In genomic region chr4:123292390-123292789, GRCm38 (mm10) we compare ENCODE assay signal across 35 mouse cellular contexts. TPM values are rescaled to one million over a fixed set of nuclear protein-coding genes. Genes with fewer than 3 reads are reported as not detected.
"Had no signal": no experiment of that assay in that cellular context is flagged by ENCODE, and none has a peak within 500 bp of the region (broad histone marks: within the 10 kb centered on the region; RNA-seq: fewer than 3 reads in every experiment).

No protein-coding gene starts in this region.

- H3K27ac ChIP-seq: embryonic facial prominence, embryonic 10.5 days; embryonic facial prominence, embryonic 12.5 days; embryonic facial prominence, embryonic 13.5 days; embryonic facial prominence, embryonic 15.5 days; forebrain, embryonic 10.5 days; forebrain, embryonic 12.5 days; forebrain, embryonic 13.5 days; forebrain, embryonic 15.5 days; heart, adult 2 months had no signal

- H3K4me1 ChIP-seq: embryonic facial prominence, embryonic 12.5 days; embryonic facial prominence, embryonic 15.5 days; forebrain, embryonic 12.5 days; forebrain, embryonic 13.5 days; forebrain, embryonic 15.5 days had no signal

- H3K27me3 ChIP-seq: embryonic facial prominence, embryonic 12.5 days; embryonic facial prominence, embryonic 13.5 days; embryonic facial prominence, embryonic 15.5 days; forebrain, embryonic 12.5 days; forebrain, embryonic 13.5 days; forebrain, embryonic 15.5 days had no signal

- DNase-seq: cerebellum, adult 2 months; cerebellum, adult 8-10 months; cerebellum, adult 9-10 months; cerebellum, adult 9-11 months; cerebellum, postnatal 10 days; cerebellum, postnatal 14 days; cerebellum, postnatal 25 days; cerebellum, postnatal 36 days; embryo, embryonic 11 days; forebrain, postnatal 0 days; gastrocnemius, postnatal 10 days; gastrocnemius, postnatal 14 days; gastrocnemius, postnatal 25 days; gastrocnemius, postnatal 36 days; heart, adult 2 months had no signal

- H3K9me3 ChIP-seq: embryonic facial prominence, embryonic 10.5 days; embryonic facial prominence, embryonic 12.5 days; embryonic facial prominence, embryonic 13.5 days; embryonic facial prominence, embryonic 15.5 days; forebrain, embryonic 10.5 days; forebrain, embryonic 12.5 days; forebrain, embryonic 13.5 days; forebrain, embryonic 15.5 days had no signal

- H3K4me3 ChIP-seq: embryonic facial prominence, embryonic 10.5 days; embryonic facial prominence, embryonic 12.5 days; embryonic facial prominence, embryonic 13.5 days; embryonic facial prominence, embryonic 15.5 days; erythroblast, embryonic 14.5 days; forebrain, embryonic 10.5 days; forebrain, embryonic 12.5 days; forebrain, embryonic 13.5 days; forebrain, embryonic 15.5 days; gastrocnemius, adult 2 months; heart, adult 2 months had no signal

RNA-seq across cellular contexts. Expression of gene Oxct2a, which starts 31.0 kb away (rescaled TPM):
- total RNA-seq: common myeloid progenitor, adult 5-6 weeks; gastrocnemius, postnatal 4 days; granulocyte monocyte progenitor cell, adult 5-6 weeks; heart, adult 2 months; heart, adult 8-10 months had no signal
- polyA plus RNA-seq: cerebellum, adult 2 months; embryonic facial prominence, embryonic 10.5 days; embryonic facial prominence, embryonic 11.5 days; embryonic facial prominence, embryonic 12.5 days; embryonic facial prominence, embryonic 13.5 days; embryonic facial prominence, embryonic 14.5 days; erythroblast, embryonic 14.5 days; forebrain, embryonic 10.5 days; forebrain, embryonic 11.5 days; forebrain, embryonic 12.5 days; forebrain, embryonic 13.5 days; forebrain, embryonic 14.5 days; forebrain, embryonic 15.5 days; forebrain, embryonic 16.5 days; frontal cortex, adult 2 months had no signal

RNA-seq across cellular contexts. Expression of gene Bmp8a, which starts 50.7 kb away (rescaled TPM):
- total RNA-seq: common myeloid progenitor, adult 5-6 weeks; gastrocnemius, postnatal 4 days; granulocyte monocyte progenitor cell, adult 5-6 weeks; heart, adult 2 months; heart, adult 8-10 months had no signal
- polyA plus RNA-seq: embryonic facial prominence, embryonic 10.5 days; erythroblast, embryonic 14.5 days; forebrain, embryonic 12.5 days; forebrain, embryonic 13.5 days; forebrain, embryonic 14.5 days; heart, adult 2 months had no signal

RNA-seq across cellular contexts. Expression of gene Heyl, which starts 59.0 kb away (rescaled TPM):
- total RNA-seq: common myeloid progenitor, adult 5-6 weeks; granulocyte monocyte progenitor cell, adult 5-6 weeks had no signal
- polyA plus RNA-seq: erythroblast, embryonic 14.5 days had no signal
